Mouse (Mus musculus) mesoderm, embryonic 11.5 days (tissue): ENCODE data around the gene Uhrf1bp1l.

Experiments
- DNase-seq: peaks from one replicate; pipeline ENCODE4 v3.0.0-alpha.2; 2012; ENCODE audit warnings: low read depth, low spot score

Uhrf1bp1l gene

GRCm38 (mm10) chr10:89745666-89746020 lies 852 bp downstream of the Uhrf1bp1l start:
- no peak for DNase-seq

DNA sequence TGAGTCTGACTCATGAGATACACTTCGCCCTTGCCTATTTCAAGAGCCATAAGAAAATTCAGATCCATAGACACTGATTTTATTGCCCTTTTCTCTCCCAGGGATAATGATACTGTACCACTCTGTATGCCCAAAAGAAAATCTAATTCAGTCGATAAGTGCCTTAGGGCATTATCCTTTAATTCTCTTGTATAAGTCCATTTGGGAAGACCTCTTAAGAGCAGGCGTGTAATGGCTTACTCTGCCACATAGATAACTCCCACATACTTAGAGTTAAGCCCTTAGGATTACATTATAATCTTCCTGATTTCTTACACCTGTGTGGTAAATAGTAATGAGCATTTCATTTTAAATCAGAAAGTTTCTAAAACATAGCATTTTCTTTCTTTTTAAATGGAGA lies 1.8 kb downstream of the Uhrf1bp1l start:
- DNase-seq, result no peak

- no peak for DNase-seq
These were observed 2.6 kb downstream of the Uhrf1bp1l start for GRCm38 (mm10) chr10:89747221-89747905.

DNA sequence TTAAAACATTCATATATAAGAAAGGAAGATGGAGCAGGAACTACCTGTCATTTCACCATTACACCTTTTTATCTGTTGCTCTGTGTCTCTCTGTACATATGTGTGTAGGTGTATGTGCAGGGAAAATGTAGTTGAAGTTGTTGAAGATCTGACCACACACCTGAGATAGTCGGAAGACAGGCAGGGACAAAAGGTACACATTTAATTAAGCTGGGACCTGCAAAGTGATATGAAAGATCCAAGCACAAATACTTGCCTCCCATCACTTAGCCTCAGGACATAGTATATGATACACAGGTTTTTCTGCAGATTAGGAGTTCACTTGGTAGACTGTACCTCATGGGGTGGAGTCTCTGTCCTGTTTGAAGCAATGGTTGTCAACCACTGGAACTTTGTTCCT lies 3.1 kb downstream of the Uhrf1bp1l start:
- no peak for DNase-seq

- DNase-seq, result no peak
These were observed 3.8 kb downstream of the Uhrf1bp1l start for GRCm38 (mm10) chr10:89748619-89749018.

DNA sequence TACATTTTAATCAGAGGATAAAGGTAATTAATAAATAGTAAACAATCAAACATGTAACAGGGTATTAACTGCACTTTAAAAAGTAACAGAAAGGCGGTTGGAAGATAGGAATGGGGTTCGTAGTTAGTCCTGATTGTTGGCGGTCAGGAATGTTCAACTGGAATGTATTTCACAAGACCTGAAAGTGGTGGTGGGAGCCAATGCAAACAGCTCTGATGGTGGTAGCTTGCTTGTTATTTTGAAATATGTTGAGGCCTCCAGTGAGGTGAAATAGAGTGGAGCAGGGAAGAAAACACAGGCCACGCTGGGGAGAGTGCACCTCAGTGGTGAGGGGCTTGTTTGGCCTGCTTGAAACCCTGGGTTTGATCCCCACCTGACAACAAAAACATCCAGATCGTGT lies 6.3 kb downstream of the Uhrf1bp1l start:
- DNase-seq, result no peak

DNA sequence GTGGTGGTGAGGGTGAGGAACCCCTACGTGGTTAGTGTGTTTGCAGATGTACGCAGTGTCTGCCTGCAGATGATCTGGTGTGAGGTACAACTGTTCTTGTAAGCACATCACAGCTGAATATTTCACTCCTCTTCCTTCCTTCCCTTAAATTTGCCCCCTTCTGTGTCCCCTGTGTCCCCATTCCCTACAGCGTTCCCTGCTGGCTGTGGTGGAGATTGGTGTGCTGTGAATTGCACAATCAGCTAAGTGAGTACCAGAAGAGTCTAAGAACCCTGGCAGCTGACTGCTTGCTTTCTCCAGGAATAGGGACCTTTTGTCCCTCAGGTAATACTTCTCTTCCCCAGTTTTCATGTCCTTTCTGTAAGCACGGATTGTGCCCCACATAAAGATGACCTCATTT lies 10.4 kb downstream of the Uhrf1bp1l start:
- no peak for DNase-seq

DNA sequence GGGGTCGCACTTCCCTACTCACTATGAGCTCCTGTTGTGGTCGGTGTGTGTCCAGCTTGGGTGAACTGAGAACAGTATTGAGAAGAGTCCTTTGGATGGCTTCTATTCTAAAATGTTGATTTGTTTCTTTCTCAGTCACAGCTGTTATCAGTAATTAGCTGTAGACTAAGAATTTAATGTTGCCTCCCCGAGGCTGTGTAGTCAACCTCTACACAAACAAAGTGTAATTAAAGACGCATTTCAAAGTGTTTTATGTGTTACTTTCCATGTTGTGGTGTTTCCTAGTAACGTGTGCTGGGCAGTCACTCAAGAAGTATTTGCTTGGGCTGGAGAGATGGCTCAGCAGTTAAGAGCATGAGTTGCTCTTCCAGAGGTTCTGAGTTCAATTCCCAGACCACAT lies 16.0 kb downstream of the Uhrf1bp1l start:
- no peak for DNase-seq

GRCm38 (mm10) chr10:89764457-89765121 lies 19.8 kb downstream of the Uhrf1bp1l start:
- no peak for DNase-seq

DNA sequence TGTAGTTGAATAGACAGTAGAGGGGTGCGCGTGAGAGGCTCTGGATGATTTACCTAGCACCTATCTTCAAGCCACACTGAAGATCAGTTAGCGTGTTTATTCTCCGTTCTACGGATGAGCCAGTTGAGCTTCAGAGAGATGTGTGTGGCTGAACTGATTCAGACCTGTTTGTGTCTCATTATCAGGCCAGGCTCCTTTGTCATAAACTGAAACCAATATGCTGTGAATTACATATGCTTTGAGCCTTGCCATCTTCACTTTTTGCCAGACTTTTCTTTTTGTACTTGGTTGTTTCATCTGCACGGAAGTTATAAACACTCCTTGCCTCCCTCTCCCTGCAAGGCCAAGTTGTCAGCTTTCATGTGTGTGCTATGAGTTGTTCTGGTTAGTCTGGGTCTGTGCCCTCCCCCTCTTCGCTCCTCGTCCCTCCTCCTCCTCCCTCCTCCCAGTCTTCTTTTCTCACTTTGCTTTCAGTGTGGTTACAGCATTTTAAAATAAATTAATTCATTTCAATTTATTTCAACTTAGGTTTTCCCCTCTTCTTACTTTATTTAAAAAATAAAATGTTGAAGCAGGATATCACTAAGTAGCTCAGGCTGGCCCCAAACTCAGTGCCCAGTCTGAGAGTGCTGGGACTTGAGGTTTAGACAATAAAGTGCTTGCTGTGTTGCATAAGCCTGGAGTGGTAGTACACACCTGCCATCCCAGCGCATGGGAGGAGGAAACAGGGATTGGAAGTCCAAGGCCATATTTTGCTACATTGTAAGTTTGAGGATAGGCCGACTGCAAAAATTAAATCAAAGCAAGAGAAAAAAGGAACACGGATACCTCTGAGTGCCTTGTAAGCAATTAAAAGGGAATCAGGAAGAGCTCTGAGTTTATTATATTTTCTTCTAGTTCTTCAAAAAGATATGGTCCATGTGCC lies 21.3 kb downstream of the Uhrf1bp1l start:
- no peak for DNase-seq

DNA sequence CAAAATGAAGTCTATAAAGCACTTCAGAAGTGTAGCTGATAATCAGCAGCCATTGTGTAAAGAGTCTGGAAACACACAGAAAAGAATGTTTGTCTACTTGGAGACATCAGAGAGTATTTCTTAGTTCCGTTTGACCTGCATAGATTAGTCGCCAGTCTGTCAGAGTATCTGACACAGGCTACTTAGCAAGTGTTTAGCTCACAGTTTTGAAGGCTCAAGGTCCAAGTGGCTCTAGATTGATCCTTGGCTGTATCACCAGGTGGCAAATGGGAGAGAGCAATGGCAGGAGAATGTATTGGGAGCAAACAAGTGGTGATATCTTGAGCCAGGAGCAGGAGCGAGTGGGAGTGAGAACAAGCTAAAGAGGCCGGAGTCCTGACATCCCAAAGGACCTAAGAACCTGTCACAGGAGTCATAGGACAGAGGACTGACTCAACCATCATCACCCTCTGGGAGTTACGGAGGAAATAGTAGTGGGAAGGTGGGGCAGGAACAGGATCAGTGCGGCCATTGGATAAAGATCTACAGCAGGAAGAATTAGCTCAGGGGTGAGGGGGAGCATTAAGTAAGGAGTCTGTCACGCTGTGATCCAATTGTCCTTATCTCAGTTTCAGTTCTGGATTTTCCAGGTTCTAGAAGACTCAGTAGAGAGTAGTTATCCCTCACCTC lies 23.7 kb downstream of the Uhrf1bp1l start:
- DNase-seq, result no peak

- DNase-seq, result no peak
These were observed 24.3 kb downstream of the Uhrf1bp1l start for GRCm38 (mm10) chr10:89769096-89769495.

DNA sequence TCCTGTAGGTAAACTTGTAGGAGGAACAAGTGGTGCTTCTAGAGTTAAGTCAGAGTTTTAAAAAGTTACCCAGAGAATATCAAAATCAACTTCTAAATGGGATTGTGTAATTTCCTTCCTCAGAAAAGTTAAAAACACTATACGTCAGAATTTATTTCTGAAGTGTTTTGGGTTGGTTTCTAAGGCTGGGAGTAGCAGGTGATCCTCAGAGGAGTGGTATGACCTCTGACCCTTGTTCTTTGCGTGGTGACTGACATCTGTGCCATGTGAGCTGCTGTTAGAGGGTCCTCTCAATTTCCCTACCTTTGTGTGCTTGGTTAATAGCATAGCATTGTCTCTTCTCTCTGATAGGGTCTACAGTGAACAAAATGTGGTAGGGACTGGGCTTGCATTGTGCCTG lies 27.1 kb downstream of the Uhrf1bp1l start:
- DNase-seq, result no peak

GRCm38 (mm10) chr10:89776029-89776428 lies 31.2 kb downstream of the Uhrf1bp1l start:
- DNase-seq, result no peak

- DNase-seq, result no peak
These were observed 47.1 kb downstream of the Uhrf1bp1l start for GRCm38 (mm10) chr10:89791870-89792269.

DNA sequence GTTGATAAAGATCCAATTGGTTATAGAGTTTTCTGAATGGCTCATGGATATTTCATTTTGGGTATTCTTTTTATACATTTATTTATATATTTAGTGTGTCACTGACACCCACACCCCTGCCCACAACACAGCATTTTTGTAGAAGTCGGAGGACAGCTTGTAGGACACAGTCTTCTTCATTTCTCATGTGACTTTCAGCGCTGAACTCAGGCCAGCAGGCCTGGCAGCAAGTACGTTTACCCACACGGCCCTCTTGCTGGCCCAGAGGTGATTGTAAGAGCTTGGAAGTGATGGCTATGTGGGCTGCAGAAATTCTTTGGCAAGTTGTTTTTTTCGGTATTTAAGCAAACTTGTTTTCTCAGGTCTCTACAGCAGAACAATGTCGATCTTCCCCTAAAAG lies 49.3 kb downstream of the Uhrf1bp1l start:
- DNase-seq, result no peak

DNA sequence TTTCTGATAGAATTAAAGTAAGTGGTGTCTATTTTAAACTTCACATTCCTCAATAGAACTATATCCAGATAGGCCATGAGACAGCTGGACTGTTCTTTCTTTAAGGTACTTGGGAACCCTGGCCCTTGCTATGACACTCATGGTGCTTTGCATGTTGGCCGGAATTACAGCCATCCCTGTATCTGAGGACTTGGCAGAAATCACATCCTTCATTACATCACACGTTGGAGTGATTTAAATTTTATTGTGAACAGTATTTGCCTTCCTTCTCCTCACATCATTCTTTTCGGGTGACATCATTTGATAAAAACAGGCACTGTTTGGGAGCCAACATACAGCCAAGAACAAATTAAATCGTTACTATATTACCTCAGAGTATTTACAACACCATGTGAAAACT lies 74.4 kb downstream of the Uhrf1bp1l start:
- DNase-seq, result no peak

GRCm38 (mm10) chr10:89823906-89824305 lies 79.1 kb downstream of the Uhrf1bp1l start:
- peak; percentile 18 for DNase-seq

DNA sequence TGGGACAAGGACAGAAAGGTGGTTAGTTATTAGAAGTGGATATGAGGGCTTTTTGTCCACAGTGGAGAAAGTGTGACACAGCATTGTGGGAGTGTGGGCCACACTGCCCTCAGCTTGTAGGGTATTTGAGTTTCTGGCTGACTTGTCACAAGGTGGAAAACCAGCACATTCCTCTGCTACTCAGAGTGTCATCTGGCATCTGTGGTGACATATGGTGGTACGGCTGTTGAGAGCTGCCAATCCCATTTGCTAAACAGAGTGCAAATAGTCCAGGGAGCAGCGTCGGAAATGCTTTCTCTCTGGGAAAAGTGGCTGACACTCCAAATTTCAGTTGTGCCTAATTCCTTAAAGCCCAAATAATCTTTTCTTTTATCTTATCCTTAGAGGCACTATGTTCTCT lies 82.1 kb downstream of the Uhrf1bp1l start:
- peak; percentile 11 for DNase-seq

- DNase-seq, result no peak
These were observed 87.5 kb downstream of the Uhrf1bp1l start for GRCm38 (mm10) chr10:89832334-89832733.

- DNase-seq, result no peak
These were observed 88.4 kb downstream of the Uhrf1bp1l start for GRCm38 (mm10) chr10:89833166-89833565.

GRCm38 (mm10) chr10:89837476-89837875 lies 92.7 kb downstream of the Uhrf1bp1l start:
- no peak for DNase-seq
